Mouse (Mus musculus): ENCODE measurements around the gene Itprid2.
"Not testable (repeated sequence)": the region's sequence is repeated elsewhere in the genome, so short reads cannot be mapped to it uniquely, and the experiment has no call there.

Itprid2 gene

DNA sequence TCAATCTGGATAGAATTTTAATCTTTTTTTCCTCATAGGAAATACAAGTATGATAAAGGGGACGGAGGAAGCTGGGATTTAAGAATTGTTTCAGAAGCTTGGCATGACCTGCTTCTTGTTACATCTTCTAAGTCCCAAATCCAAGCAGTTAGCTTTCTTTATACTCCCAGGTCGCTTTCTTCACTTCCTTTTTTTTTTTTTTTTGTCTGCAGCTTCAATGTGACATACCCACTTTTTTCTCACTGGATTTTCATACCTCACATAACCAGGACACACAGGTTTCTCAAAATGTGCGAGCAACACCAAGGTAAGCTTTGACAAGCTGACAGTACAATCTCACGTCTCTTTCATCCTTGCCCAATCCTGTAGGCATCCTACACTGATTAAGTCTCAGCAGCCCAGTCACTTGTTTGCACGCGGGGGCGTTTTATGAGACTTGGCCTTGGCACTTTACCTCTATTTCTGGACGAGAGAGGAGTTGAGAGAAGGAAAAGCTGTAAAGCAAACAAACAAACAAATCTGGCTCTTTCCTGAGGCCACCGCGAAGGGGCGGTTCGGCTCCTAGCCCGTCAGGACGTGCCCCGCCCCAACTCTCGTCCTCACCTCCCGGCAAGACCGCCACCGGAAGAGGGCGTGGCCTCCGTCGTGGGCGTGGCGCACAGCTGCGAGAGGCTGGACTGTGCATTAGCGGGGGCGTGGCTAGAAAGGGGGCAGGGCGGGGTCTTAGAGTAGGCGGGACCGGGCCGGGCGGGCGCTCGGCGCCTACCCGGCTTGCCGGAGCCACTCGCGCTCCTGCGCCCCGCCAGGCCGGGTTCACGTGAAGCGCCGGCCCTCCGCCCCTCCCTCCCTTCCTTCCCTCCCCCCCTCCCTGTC lies at the start of gene Itprid2:
TSS of gene Itprid2 (plus strand) at position 825 of the 873 bp plus-strand sequence.
- in situ Hi-C loops (cut with MboI; ENCODE audit: low sequenced_read_pairs) = no loop called here

DNA sequence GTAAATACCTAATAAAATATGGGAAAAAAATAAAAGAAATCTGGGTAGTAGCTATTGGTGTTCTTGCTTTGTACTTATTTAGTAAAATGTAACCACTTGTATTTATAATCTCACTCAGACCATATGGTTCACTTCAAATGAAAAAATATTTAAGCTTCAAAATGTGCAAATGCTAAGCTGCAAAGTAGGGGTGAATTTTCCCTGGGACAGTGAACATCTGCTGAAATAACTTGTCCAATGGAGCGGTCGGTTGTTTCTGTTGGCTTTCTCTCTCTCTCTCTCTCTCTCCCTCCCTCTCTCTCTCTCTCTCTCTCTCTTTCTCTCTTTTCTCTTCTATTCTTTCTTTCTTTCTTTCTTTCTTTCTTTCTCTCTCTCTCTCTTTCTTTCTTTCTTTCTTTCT lies 39.0 kb upstream of the Itprid2 start:
- in situ Hi-C loops (cut with MboI; ENCODE audit: low sequenced_read_pairs) = no loop called here

DNA sequence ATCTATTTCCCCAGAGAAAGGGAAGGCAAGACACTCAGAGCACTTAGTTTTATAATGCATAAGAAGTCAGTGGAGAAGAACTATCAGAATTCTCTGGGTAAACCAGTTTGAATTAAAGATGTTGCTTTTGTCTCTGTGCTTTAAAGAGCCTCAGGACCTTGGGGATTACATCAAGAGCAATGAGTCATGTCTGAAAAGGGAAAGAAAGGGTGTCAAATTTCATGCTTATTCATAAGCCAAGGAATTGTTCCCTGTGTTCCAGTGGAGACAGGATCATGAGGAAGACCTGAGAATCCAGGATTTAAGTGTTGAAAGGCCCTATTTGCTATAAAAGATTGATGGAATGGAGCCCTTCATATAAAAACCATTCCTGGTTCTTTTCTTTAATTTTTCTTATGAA lies 38.1 kb upstream of the Itprid2 start:
- in situ Hi-C loops (cut with MboI; ENCODE audit: low sequenced_read_pairs) = no loop called here

DNA sequence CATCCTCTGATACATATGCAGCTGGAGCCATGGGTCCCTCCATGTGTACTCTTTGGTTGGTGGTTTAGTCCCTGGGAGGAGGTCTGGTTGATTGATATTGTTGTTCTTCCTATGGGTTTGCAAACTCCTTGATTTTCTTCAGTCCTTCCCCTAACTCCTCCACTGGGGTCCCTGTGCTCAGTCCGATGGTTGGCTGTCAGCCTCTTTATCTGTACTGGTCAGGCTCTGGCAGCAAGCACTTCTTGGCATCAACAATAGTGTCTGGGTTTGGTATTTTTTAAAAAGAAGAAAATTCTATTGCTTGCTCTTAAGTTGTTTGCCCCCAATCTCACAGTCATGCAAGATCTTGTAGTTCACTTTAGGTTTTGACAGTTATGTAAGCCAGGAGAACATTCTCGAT lies 34.0 kb upstream of the Itprid2 start:
- in situ Hi-C loops (cut with MboI; ENCODE audit: low sequenced_read_pairs) = not testable (repeated sequence)

DNA sequence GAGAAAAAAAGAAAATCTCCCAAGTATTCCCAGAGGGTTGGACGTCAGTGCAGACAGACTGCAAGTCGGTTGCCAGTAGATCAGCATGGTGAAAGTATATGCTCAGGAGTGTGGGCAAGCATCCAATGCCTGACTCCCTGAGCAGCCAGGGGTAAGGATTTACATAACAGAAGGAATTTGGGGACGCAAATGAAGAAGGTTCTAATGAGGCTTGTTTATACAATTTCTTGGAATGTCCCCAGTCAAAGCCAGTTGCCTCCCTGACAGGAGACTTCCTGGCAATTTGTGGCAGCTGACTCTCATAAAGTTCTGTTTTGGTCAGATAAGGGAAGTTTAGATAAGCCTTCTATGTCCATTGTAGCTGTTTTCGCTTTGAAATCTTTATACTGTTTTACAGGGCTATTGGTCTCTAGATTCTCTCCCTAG lies 33.4 kb upstream of the Itprid2 start:
- in situ Hi-C loops (cut with MboI; ENCODE audit: low sequenced_read_pairs) = no loop called here

DNA sequence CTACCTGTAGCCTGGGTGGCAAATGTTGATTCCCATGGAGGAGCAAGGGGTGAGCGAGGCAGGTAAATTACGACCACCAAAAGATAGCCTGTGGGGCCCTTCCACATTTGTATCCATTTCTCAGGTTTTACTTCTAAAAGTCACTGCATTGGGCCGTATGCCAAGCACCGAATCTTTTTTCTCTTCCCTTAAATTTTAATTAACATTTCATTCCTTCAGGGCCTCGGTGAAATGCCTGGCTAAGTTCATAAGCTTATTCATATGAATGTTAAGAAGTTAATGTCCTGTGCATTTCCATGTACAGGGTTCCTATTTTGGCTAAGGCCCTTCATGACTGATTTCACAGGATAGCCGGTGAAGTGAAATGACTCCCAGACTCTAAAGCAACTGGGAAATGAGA lies 32.8 kb upstream of the Itprid2 start:
- in situ Hi-C loops (cut with MboI; ENCODE audit: low sequenced_read_pairs) = no loop called here

DNA sequence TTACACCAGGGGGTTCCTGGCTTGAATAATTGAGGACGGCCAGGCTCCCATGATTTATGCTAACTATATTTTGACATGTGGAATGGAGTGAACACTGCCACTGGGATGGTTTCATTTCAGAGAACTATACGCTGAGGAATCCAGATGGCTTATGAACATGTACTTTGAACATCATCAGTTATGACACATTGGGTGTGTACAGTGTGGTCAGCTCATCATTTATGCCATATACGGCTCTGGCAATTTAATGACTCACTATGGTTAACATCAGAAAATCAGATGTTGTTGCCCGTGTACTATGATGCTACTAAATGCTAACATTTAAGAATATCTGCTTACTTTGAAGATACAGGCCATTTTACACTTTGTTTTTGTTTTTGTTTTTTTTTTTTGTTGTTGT lies 31.8 kb upstream of the Itprid2 start:
- in situ Hi-C loops (cut with MboI; ENCODE audit: low sequenced_read_pairs) = no loop called here

DNA sequence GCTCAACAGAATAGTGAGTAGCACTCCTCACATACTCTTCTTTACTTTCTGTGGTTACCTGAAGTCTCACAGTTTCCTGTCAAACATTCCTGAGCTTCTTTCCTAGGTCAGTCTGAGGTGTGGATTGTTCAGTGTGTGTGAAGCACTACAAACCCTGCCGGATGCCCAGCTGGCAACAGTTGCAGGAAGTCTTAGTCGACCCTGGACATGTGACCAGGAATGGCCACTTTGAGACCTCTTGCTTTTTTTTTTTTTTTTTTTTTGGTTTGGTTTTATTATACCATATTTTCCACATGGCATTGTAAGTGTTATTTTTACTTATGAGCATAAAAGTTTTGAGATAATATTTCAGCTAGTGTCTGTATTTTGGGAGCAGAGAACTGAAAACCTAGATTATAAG lies 29.1 kb upstream of the Itprid2 start:
- in situ Hi-C loops (cut with MboI; ENCODE audit: low sequenced_read_pairs) = no loop called here

DNA sequence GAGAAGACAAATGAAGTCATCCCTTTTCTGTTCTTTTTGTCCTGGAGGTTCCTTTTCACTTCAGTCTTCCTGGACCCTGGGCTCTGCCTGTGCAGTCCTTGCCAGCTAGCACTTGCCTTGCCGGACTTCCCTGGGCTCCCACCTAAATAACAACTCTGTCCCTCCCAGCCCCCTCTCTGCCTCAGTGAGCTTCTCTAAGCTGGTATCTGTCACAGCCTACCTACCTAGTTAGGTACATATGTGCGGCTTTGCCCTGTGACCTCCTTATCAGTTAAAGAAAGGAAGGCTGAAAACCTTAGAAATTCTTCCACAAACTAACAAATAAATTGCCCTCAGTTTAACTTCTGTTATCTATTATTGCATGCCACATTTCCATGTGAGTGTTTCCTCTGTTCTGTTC lies 28.0 kb upstream of the Itprid2 start:
- in situ Hi-C loops (cut with MboI; ENCODE audit: low sequenced_read_pairs) = no loop called here

DNA sequence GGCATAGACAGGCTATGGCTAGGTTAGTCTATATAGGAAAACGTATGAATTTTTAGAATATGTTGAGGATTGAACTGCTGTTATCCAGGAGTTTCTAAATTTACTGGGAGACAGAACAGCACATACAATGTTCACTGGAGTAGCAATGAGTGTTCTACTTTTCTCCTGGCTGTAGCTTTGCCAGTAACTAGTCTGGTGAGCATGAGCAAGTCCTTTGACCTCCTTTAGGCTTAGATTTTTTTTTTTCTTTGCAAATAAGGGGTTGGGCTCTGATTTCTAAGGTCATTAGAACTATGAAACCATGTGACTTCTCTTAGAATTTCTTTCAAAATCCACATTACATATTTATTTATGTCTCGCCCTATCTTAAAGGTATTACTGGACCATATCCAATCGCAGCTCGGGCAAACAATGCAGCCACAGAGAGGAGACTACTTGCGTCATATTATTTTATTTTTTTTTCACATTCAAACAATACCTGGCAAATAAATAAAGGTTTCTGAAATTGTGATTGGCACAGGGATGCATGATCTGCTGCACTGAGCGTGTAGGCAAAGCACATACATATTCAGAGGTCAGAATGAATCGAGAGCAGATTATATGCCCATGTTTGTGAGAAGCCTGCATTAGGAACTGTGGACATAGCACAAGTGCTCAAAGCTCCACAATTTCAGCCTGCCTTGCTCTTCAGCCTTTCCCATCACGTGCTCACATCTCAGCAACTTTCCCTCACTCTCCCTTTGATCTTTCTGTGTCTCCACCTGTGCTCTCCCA lies 26.7 kb upstream of the Itprid2 start:
- in situ Hi-C loops (cut with MboI; ENCODE audit: low sequenced_read_pairs) = no loop called here

DNA sequence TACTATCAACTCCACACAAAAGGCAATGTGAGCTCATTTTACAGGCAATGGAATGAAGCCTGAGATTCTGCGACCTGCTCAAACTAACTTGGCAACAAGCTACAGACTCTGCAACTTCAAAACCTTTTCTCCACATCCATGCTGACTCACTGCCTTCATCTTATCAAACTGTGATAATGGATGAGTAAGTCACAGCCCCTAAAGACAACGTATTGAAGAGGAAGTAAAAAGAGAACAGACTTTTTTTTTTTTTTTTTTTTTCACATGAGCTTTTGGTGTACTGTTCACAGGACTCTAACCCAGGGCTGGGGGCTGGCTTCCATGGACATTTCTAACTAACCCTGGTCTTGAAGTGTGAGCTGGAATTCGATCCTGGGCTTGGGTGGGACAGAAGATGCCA lies 24.3 kb upstream of the Itprid2 start:
- in situ Hi-C loops (cut with MboI; ENCODE audit: low sequenced_read_pairs) = no loop called here

DNA sequence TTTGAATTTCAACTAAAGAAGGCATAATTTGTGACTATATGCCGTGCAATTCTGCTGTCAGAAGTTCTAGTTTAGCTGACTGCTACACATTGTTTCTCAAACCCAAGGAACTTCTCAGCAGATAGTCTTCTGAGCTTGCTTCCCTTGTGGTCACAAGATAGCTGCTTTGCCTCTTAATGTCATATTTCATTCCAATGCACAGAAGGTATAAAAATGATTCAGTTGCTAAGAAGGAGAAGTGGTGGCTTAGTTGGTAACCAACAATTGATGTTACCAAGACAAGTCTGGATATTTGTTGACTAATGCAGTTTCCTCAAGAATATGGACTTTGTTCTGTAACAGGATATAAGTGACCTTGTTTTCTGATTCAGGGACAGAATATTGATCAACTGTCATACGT lies 17.0 kb upstream of the Itprid2 start:
- in situ Hi-C loops (cut with MboI; ENCODE audit: low sequenced_read_pairs) = no loop called here

DNA sequence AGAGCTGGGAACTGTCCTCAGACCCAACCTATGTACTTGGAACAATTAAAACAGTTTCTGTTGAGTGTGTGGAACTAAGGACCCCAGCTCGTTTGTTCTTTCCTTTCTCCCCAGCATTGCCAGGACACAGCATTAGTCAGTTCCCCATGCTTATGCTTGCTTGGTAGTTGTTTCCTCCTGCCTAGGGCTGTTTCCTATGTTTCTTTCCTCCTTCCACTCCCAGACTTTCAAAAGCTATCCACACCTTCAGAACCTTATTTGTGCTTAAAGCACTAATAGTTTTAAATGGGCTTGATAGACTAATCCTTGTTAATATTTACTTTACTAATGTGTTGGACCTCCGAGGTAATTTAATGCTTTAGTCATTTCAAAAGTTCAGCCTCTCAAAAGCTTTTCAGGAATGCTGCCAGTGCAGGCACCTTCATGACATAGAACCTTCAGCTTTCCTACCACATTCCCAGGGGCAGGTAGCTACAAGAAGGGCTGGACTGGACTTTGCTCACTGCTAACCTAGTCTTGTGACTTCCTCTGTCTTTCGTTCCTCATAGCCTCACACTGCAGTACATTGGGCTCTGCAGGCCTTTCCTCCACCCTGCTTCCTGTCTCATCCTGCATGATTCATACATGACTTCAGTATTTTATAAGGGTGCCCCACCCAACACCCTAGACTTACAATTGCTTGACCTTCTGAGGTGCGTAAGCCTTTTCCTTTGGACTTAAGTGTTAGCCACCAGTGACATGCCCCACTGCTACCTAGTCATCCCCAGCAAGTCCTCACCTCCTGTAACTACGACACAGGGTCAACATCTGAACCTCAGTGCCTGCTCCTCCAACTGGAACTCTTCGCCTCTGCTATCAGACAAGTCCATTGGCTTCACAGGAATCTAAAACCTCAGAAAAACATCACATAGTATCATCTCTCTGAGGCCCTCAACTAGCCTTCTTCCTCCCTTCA lies 16.3 kb upstream of the Itprid2 start:
- in situ Hi-C loops (cut with MboI; ENCODE audit: low sequenced_read_pairs) = no loop called here

DNA sequence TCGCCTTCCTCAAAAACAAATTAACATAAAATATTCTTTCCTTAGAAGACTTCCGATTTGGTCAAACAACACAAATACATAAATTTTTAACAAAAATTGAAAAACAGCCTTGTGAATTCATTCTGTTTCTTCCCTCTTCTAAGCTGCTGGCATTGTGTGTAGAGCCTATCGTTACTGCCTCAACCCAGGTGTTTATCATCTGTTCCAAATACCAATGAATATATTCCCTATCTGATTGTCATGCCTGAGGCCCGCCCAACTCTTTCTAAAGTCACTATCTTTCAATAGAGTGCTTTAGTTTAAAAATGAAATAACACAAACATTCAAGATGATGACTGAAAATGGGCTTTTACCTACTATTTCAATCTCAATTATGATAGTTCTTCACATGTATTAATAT lies 11.9 kb upstream of the Itprid2 start:
- in situ Hi-C loops (cut with MboI; ENCODE audit: low sequenced_read_pairs) = no loop called here

DNA sequence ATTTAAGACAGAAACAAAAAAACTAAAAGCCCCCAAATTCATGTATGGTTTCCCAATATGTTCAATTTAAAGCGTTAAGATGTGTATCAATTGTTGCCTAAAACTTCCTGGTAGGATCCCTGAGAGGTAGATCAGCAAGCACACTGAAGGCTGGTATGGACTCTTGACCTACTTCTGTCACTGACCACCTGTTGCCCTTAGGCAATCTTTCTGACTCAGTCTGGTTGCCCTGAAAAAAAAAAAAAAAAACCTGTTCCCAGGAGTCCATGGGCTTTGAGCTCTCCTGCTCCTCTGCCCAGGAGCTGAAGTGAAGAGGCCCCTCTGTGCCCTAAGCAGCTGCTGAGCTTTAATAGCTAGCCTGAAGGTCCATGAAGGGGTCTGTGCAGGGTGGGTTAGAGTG lies 7.5 kb upstream of the Itprid2 start:
- in situ Hi-C loops (cut with MboI; ENCODE audit: low sequenced_read_pairs) = no loop called here

DNA sequence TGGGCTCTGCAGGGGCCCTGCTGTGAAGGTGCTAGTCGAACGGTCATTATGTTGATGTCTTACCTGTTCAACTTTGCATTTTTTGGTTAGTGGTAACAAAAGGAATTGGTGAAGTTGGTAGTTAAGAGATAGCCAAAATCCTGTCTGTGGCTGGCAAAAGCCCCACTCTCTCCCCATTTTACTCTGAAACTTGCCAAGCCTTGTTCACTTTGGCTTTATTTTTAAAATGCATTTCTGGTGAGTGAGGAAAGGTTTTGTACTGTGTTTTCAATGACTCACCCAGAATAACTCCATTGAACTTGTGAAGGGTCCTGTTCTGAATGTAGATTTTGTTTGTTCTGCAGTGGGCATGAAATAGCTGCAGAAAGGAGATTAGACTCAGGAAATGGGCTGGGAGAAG lies 4.9 kb upstream of the Itprid2 start:
- in situ Hi-C loops (cut with MboI; ENCODE audit: low sequenced_read_pairs) = no loop called here

DNA sequence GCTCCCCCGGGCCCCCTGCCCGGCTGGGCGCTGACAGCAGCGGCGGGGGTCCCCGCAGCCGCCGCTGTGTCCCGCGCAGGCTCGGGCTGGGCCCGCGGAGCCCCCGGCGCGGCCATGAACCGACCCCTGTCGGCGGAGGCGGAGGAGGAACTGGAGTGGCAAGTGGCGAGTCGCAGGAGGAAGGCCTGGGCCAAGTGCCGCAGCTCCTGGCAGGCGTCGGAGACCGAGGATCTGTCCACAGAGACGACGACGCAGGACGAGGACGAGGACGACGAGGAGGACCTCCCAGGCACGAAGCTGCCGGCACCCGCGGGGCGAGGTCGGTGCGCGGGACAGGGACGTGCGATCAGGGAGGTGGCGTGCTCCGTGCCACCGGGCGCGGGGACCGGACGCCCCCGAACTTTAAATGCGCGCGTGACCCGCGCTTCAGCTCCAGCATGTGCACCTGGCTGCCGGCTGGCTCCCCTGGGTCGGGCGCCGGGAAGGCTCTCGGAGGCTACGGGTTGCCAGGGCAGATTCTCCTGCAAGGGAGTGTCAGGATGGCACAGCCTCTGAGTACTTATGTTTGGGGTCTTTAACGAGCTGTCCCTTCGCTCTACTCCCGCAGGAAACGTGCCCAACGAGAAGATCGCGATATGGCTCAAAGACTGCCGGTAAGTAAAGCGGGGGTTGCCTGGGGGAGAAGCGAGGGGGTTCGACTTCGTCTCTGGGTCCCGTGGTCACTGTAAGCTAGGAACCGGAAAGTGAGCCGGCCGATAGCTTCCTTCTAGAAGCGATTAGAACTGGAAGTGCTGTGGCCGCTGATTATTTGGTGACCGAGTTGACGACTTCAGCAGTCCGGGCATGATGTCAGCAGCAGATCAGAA lies 507 bp downstream of the Itprid2 start:
- in situ Hi-C loops (cut with MboI; ENCODE audit: low sequenced_read_pairs) = no loop called here

DNA sequence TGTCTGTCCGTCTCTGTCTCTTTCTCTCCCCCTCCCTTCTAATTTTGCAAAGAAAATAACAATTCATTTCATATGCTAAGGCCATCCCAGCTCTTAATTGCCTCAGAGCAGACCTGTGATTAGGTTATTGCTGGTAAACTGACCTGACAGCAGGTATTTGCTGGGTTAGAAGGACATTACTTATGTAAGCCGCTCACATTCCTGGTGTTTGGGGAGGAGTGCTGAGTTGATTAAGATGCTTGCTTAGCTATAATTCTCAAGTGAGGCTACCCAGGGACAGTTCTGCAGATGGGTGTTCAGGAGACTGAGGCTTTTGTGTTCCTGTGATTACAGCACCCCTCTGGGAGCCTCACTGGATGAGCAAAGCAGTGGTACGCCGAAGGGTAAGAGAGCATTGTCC lies 3.8 kb downstream of the Itprid2 start:
- in situ Hi-C loops (cut with MboI; ENCODE audit: low sequenced_read_pairs) = no loop called here

DNA sequence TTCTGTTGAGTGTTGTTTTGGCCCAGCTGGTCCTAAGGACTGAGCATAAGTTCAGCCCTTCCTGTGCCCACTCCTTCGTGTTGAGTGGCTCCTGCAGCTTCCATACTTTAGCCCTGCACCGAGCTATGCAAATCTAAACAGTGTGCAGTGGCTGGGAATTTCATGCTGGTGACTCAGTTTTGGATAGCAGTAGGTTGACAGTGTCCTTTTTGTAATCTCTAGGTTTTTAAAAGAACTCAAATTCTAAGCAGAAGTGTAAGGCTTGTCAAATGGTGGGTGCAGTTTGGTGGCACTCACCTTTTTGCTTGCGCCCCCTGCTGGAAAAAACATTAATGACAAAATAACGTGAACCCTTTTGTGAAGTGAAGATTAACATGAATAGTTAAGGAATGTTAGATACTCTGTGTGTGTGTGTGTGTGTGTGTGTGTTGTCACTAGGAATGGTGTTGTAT lies 11.1 kb downstream of the Itprid2 start:
- in situ Hi-C loops (cut with MboI; ENCODE audit: low sequenced_read_pairs) = no loop called here

DNA sequence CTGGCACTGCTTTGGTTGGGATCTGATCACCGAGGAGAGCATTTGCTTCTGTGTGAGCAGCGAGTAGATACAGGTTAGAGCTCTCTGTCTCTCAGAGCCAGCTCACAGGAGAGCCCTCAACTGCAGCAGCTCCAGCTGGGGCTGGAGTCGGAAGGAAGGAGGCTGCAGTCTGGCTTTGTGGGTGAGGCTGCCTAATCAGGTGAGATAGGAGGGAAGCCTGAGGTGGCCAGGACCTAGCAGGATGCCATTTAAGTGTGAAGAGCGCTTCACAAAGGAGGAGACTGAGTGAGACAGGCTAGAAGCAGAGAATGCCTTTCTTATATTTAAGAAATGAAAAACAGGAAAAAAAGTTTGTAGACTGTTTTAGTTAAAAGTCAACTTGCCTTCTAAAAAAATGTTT lies 11.9 kb downstream of the Itprid2 start:
- in situ Hi-C loops (cut with MboI; ENCODE audit: low sequenced_read_pairs) = no loop called here

Data from CH12F3 (cell line).